Mouse (Mus musculus) liver, embryonic 14.5 days (tissue): ENCODE data around the gene Was. TPM values are rescaled to one million over a fixed set of nuclear protein-coding genes. Genes with fewer than 3 reads are reported as not detected.

Experiments
- ATAC-seq: fragments of 200-750 bp; cut with Nextera tagmentation; 2 replicates; pipeline ENCODE4 v1.8.0; 2017; ENCODE audit warnings: moderate number of reproducible peaks, mild to moderate bottlenecking, moderate library complexity; ENCODE audit not compliant: insufficient read depth
- DNase-seq, 3 experiments: peaks; one replicate each; pipeline ENCODE4 v3.0.0-alpha.2; 2012 to 2013; ENCODE audit warnings: low read depth in 3 of 3, low spot score in 3 of 3
- H3K27ac ChIP-seq: fragments of 300-500 bp; sonication (generic); 2 replicates; pipeline ENCODE4 v1.5.1; 2014; ENCODE audit warnings: moderate library complexity, mild to moderate bottlenecking, control low read depth, inconsistent platforms
- H3K27me3 ChIP-seq: fragments of 300-500 bp; sonication (generic); 2 replicates; pipeline ENCODE4 v1.6.1; 2014; ENCODE audit warnings: mild to moderate bottlenecking, low read length, moderate library complexity; ENCODE audit not compliant: control insufficient read depth, insufficient read depth
- H3K36me3 ChIP-seq: fragments of 300-500 bp; sonication (generic); replicated peaks from 2 replicates; pipeline ENCODE4 v1.6.1; 2014; ENCODE audit warnings: low read depth; ENCODE audit not compliant: control insufficient read depth, insufficient read depth
- H3K4me1 ChIP-seq, 2 experiments: fragments of 200-500 bp in 1 of 2; fragments of 300-500 bp in 1 of 2; sonication (generic) in 1 of 2; replicated peaks; 2 replicates each; pipeline ENCODE4 v1.6.1; 2012 to 2014; ENCODE audit warnings: antibody characterized with exemption in 1 of 2, inconsistent platforms in 1 of 2, low read length in 1 of 2; ENCODE audit not compliant: control insufficient read depth in 2 of 2, insufficient read depth in 2 of 2
- H3K4me2 ChIP-seq: fragments of 300-500 bp; sonication (generic); 2 replicates; pipeline ENCODE4 v1.6.1; 2014; ENCODE audit warnings: low read depth, mild to moderate bottlenecking, control low read depth, moderate library complexity
- H3K4me3 ChIP-seq, 2 experiments: fragments of 200-500 bp in 1 of 2; fragments of 300-500 bp in 1 of 2; sonication (generic) in 1 of 2; 2 replicates each; pipeline ENCODE4 v1.5.1; 2012 to 2014; ENCODE audit warnings: low read depth in 2 of 2, low read length in 2 of 2, mild to moderate bottlenecking in 2 of 2, control low read depth in 1 of 2, inconsistent platforms in 1 of 2, moderate library complexity in 1 of 2; ENCODE audit not compliant: insufficient read depth in 1 of 2
- H3K9ac ChIP-seq: fragments of 300-500 bp; sonication (generic); replicated peaks from 2 replicates; pipeline ENCODE4 v1.6.1; 2014; ENCODE audit warnings: mild to moderate bottlenecking, control low read depth, moderate library complexity
- H3K9me3 ChIP-seq: fragments of 300-500 bp; sonication (generic); 2 replicates; pipeline ENCODE4 v1.6.1; 2016; ENCODE audit warnings: low read length, mixed read lengths; ENCODE audit not compliant: control insufficient read depth
- CTCF ChIP-seq: IDR thresholded peaks from 2 replicates; pipeline ENCODE4 v1.5.1; 2016; ENCODE audit warnings: antibody characterized with exemption, low read depth, control low read depth
- EP300 ChIP-seq: IDR thresholded peaks from 2 replicates; pipeline ENCODE4 v1.6.1; 2016; ENCODE audit warnings: antibody characterized with exemption, low read depth
- whole genome bisulfite sequencing: fragments of 180-500 bp; shearing (Covaris S2); extraction: QIAGEN DNeasy Blood & Tissue Kit; methylation state at CpG from one replicate; pipeline ENCODE4 v1.1.7; 2014; ENCODE audit not compliant: insufficient replicate concordance; 5-methylcytosine and 5-hydroxymethylcytosine counted together
- polyA plus RNA-seq, 2 experiments: library from polyadenylated mRNA; depleted of rRNA in 1 of 2; stranded (reverse) in 1 of 2; unstranded in 1 of 2; fragments of >200 nt; fragmentation: Nextera tagmentation in 1 of 2; extraction: Ambion mirVana in 1 of 2; gene quantifications; 2 replicates each; pipeline versions ENCODE4 v1.2.1 to v1.2.3; 2012 to 2014

The Was gene
- polyA plus RNA-seq (2012; rRNA removed), result 8.2 and 10.0 TPM in 2 replicates
- 2.7 and 3.5 TPM in 2 replicates for polyA plus RNA-seq (2014; fragmentation: Nextera tagmentation; extraction: Ambion mirVana)

DNA sequence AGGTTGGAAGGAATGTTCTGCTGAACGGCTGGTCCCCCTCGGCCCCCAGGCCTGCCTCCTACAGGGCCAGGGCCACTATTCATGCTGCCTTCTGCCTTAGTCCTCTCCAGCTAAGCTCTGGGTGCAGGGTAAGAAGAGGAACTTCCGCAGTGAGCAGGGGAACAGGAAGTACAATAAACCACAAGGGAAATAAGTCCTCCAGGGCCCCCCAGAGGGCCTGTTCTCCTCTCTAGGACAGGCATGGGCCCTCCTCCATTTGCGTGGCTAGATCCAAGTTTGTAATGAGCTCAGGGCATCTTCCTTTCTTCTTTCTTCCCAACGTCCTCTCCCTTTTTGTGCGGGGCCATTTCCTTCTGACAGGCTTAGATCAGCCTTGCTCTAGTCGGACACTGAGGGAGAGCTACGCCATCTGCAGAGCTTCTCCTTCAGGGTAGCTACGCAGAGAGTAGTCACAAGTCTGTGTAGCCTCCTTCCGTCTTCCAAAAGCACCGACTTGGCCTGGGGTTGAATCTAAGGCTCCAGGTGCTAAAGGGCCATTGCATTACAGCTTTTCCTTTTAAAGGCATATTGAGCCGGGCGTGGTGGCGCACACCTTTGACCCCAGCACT is at the start of gene Was:
Was (minus strand) TSS at position 153 of the 608 bp plus-strand sequence.
- H3K4me1 ChIP-seq, result peaks cover 0 to 6% of the 10 kb centered on the region in 2 experiments; a peak in 2 of 4 replicates
- 33% methylated on average over 14 of the region's 14 CpGs for WGBS
- H3K36me3 ChIP-seq, result no peaks in the 10 kb centered on the region
- H3K4me2 ChIP-seq, result peak within 1 kb of the TSS; percentile 57
- H3K27me3 ChIP-seq, result no peaks in the 10 kb centered on the region
- no peaks in the 10 kb centered on the region for H3K9me3 ChIP-seq
- DNase-seq, result no peak
- no peak for TF ChIP-seq CTCF
- no peak for TF ChIP-seq EP300
- ATAC-seq, result peak; percentile 70
- H3K27ac ChIP-seq, result peak within 1 kb of the TSS; percentile 30
- peak within 1 kb of the TSS; percentile 53 for H3K9ac ChIP-seq
- H3K4me3 ChIP-seq, result peak within 1 kb of the TSS; percentile 34 to 53

GRCm38 (mm10) chrX:8139480-8139879 is 49.2 kb upstream of the Was start:
- no peak overlapping the region for H3K4me3 ChIP-seq
- no peaks in the 10 kb centered on the region for H3K27me3 ChIP-seq
- no peaks in the 10 kb centered on the region for H3K9me3 ChIP-seq
- no peak overlapping the region for H3K27ac ChIP-seq
- H3K4me2 ChIP-seq, result no peak overlapping the region
- no peak; the same call in 1 of the 2 replicates for TF ChIP-seq CTCF
- no peak for TF ChIP-seq EP300
- ATAC-seq (no peak), DNase-seq (no peak)
- peaks cover 0 to 6% of the 10 kb centered on the region in 2 experiments; a peak in 2 of 4 replicates for H3K4me1 ChIP-seq
- H3K36me3 ChIP-seq, result peaks cover 57% of the 10 kb centered on the region
- WGBS, result 50% methylated on average over 1 of the region's 1 CpGs
- H3K9ac ChIP-seq, result no peak overlapping the region

GRCm38 (mm10) chrX:8135886-8136285 is 45.6 kb upstream of the Was start:
- H3K36me3 ChIP-seq, result peaks cover 27% of the 10 kb centered on the region
- H3K27ac ChIP-seq, result no peak overlapping the region
- TF ChIP-seq CTCF (no peak), EP300 (no peak)
- ATAC-seq (no peak), DNase-seq (no peak)
- H3K4me2 ChIP-seq, result no peak overlapping the region
- WGBS, result 37% methylated on average over 2 of the region's 2 CpGs
- no peaks in the 10 kb centered on the region for H3K27me3 ChIP-seq
- peaks cover 2 to 5% of the 10 kb centered on the region in 2 experiments; a peak in 2 of 4 replicates for H3K4me1 ChIP-seq
- no peaks in the 10 kb centered on the region for H3K9me3 ChIP-seq
- no peak overlapping the region for H3K4me3 ChIP-seq
- no peak overlapping the region for H3K9ac ChIP-seq

- DNase-seq, result peak; percentile 85 to 89 (median 88)
- TF ChIP-seq CTCF (no peak), EP300 (no peak)
- Histone ChIP-seq H3K4me3 (peak within 1 kb of the TSS; percentile 60 to 83), H3K9me3 (no peaks in the 10 kb centered on the region), H3K27ac (peak within 1 kb of the TSS; percentile 93), H3K27me3 (no peaks in the 10 kb centered on the region), H3K9ac (peak within 1 kb of the TSS; percentile 70), H3K4me1 (peaks cover 2 to 5% of the 10 kb centered on the region in 2 experiments; a peak in 2 of 4 replicates), H3K4me2 (peak within 1 kb of the TSS; percentile 88), H3K36me3 (no peaks in the 10 kb centered on the region; the same call in 1 of the 2 replicates)
- peak; percentile 87 for ATAC-seq
- WGBS, result 6% methylated on average over 39 of the region's 40 CpGs
Measured at GRCm38 (mm10) chrX:8132017-8132976, 42.0 kb upstream of the Was start, which contains the start of gene Wdr13. Gene Wdr13, minus strand, starts transcription at chrX:8132892.
